Mouse (Mus musculus): ENCODE results near the gene Olfr896-ps1. TPM values are rescaled to one million over a fixed set of nuclear protein-coding genes. Genes with fewer than 3 reads are reported as not detected.

Olfr896-ps1 gene
- polyA plus RNA-seq (2014; fragmentation: Nextera tagmentation; extraction: Ambion mirVana), result not detected in 2 replicates

DNA sequence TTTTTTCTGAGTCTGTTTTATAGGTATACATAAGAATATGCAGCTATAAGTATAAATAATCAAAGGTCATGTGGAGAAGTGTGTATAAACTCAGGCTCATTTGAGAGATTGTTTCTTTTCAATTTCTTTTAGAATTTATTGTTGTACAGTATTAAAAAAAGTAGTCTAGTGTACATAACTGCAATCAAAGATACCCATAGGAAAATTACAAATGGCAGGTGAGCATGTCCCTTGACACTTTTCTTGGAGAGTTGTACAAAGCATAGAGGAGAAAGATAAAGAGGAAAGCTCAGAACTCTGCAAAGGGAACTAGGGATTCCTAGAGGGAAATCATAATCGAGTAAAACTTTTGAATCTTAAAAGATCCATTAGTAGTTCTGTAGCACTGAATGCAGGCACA lies at the start of gene Olfr896-ps1:
Gene Olfr896-ps1 (plus strand): TSS at position 301 of the 400 bp plus-strand sequence.
- no peaks in the 10 kb centered on the region for H3K27me3 ChIP-seq (ENCODE audit: insufficient read depth, low read length)
- H3K4me1 ChIP-seq (ENCODE audit: insufficient read depth), result no peaks in the 10 kb centered on the region
- 86% methylated on average over 1 of the region's 1 CpGs for WGBS
- H3K36me3 ChIP-seq (ENCODE audit: insufficient read depth), result no peaks in the 10 kb centered on the region
- no peak for TF ChIP-seq CTCF (IDR thresholded peaks at IDR 0.05; ENCODE audit: low read depth)
- H3K9ac ChIP-seq, result no peak within 1 kb of the TSS
- DNase-seq (no peak), ATAC-seq (ENCODE audit: insufficient read depth) (no peak)
- H3K4me3 ChIP-seq (ENCODE audit: low read depth, low read length), result no peak within 1 kb of the TSS
- H3K4me2 ChIP-seq, result no peak within 1 kb of the TSS
- H3K9me3 ChIP-seq (ENCODE audit: low read depth, low read length), result no peaks in the 10 kb centered on the region
- H3K27ac ChIP-seq (ENCODE audit: low read depth), result no peak within 1 kb of the TSS

DNA sequence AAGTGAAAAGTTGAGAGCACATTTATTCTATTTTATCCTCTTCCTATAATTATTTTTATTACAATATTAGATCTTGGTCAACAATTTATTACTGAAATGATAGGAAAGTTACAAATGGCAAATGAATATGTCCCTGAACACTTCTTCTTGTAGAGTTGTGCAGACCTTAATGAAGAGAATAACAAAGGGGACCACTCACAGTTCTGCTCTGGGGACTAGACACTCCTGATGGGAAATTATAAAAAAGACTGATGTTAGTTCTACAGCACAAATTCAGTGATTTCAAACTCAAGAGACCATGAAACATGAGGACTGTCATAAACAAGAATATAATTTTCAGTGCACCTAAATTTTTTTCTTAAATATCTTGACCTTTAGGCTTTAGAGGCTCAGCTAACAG lies 38.4 kb upstream of the Olfr896-ps1 start, which contains the start of gene Olfr143:
Gene Olfr143 (plus strand): TSS at position 301 of the 400 bp plus-strand sequence.
- no peak within 1 kb of the TSS for H3K4me2 ChIP-seq
- H3K36me3 ChIP-seq (ENCODE audit: insufficient read depth), result no peaks in the 10 kb centered on the region
- no peaks in the 10 kb centered on the region for H3K4me1 ChIP-seq (ENCODE audit: insufficient read depth)
- H3K9me3 ChIP-seq (ENCODE audit: low read depth, low read length), result no peaks in the 10 kb centered on the region
- H3K27me3 ChIP-seq (ENCODE audit: insufficient read depth, low read length), result no peaks in the 10 kb centered on the region
- TF ChIP-seq CTCF (IDR thresholded peaks at IDR 0.05; ENCODE audit: low read depth), result no peak
- DNase-seq, result no peak
- no peak within 1 kb of the TSS for H3K4me3 ChIP-seq (ENCODE audit: low read depth, low read length)
- H3K27ac ChIP-seq (ENCODE audit: low read depth), result no peak within 1 kb of the TSS
- ATAC-seq (ENCODE audit: insufficient read depth), result no peak
- no peak within 1 kb of the TSS for H3K9ac ChIP-seq

DNA sequence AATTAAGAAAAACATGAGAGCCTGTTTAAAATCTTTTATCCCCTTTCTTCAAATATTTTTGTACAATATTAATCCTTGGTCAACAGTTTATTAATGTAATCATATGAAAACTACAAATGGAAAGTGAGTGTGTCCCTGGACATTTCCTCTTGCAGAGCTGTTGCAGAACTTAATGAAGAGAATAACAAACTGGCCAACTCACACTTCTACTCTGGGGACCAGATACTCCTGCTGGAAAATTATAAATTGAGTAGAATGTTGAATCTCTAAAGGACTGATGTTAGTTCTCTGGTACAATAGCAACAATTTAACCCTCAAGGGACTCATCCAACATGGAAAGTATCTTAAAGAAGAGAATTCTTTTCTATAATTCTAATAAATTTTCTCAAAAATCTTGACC lies 23.4 kb upstream of the Olfr896-ps1 start, which contains the start of gene Olfr895:
Gene Olfr895 (plus strand): TSS at position 301 of the 400 bp plus-strand sequence.
- H3K9me3 ChIP-seq (ENCODE audit: low read depth, low read length), result no peaks in the 10 kb centered on the region
- H3K27me3 ChIP-seq (ENCODE audit: insufficient read depth, low read length), result no peaks in the 10 kb centered on the region
- no peak for DNase-seq
- TF ChIP-seq CTCF (IDR thresholded peaks at IDR 0.05; ENCODE audit: low read depth), result no peak
- no peak within 1 kb of the TSS for H3K27ac ChIP-seq (ENCODE audit: low read depth)
- no peaks in the 10 kb centered on the region for H3K36me3 ChIP-seq (ENCODE audit: insufficient read depth)
- ATAC-seq (ENCODE audit: insufficient read depth), result no peak
- H3K4me1 ChIP-seq (ENCODE audit: insufficient read depth), result no peaks in the 10 kb centered on the region
- no peak within 1 kb of the TSS for H3K4me2 ChIP-seq
- no peak within 1 kb of the TSS for H3K4me3 ChIP-seq (ENCODE audit: low read depth, low read length)
- H3K9ac ChIP-seq, result no peak within 1 kb of the TSS

DNA sequence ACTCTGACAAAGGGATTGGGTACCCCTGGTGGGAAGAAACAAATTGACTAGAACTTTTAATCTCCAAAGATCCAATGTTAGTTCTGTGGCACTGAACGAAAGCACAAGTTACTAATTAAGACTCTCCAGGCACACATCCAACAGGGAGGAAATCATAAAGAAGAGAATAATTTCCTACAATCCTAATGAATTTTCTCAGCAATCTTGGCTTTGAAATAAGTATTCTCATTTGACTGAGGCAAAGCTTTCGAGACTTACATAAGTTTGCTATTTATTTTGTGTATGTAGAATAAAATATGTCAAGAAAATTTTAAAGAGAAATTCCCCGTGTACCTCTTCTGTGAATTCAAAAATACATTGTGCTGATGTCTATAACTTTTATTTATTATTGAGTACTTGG lies 37.9 kb downstream of the Olfr896-ps1 start, which contains the start of gene Olfr25:
Gene Olfr25 (plus strand): TSS at position 301 of the 400 bp plus-strand sequence.
- no peaks in the 10 kb centered on the region for H3K9me3 ChIP-seq (ENCODE audit: low read depth, low read length)
- H3K4me2 ChIP-seq, result no peak within 1 kb of the TSS
- no peaks in the 10 kb centered on the region for H3K4me1 ChIP-seq (ENCODE audit: insufficient read depth)
- no peaks in the 10 kb centered on the region for H3K27me3 ChIP-seq (ENCODE audit: insufficient read depth, low read length)
- no peaks in the 10 kb centered on the region for H3K36me3 ChIP-seq (ENCODE audit: insufficient read depth)
- ATAC-seq (ENCODE audit: insufficient read depth), result no peak
- no peak within 1 kb of the TSS for H3K27ac ChIP-seq (ENCODE audit: low read depth)
- H3K9ac ChIP-seq, result no peak within 1 kb of the TSS
- 76% methylated on average over 3 of the region's 3 CpGs for WGBS
- TF ChIP-seq CTCF (IDR thresholded peaks at IDR 0.05; ENCODE audit: low read depth), result no peak
- no peak within 1 kb of the TSS for H3K4me3 ChIP-seq (ENCODE audit: low read depth, low read length)
- DNase-seq, result no peak

Other genes with a start within 250 kb of the Olfr896-ps1 start
- gene Olfr884, start 244.6 kb upstream of the Olfr896-ps1 start, polyA plus RNA-seq (2014; fragmentation: Nextera tagmentation; extraction: Ambion mirVana), result not detected in 2 replicates
- not detected in 2 replicates for gene Olfr885, start 229.8 kb upstream of the Olfr896-ps1 start, polyA plus RNA-seq (2014; fragmentation: Nextera tagmentation; extraction: Ambion mirVana)
- gene Olfr887, start 207.0 kb upstream of the Olfr896-ps1 start, polyA plus RNA-seq (2014; fragmentation: Nextera tagmentation; extraction: Ambion mirVana), result not detected in 2 replicates
- gene Olfr888, start 183.0 kb upstream of the Olfr896-ps1 start, polyA plus RNA-seq (2014; fragmentation: Nextera tagmentation; extraction: Ambion mirVana), result not detected in 2 replicates
- gene Olfr889, start 175.9 kb upstream of the Olfr896-ps1 start, polyA plus RNA-seq (2014; fragmentation: Nextera tagmentation; extraction: Ambion mirVana), result 0.04 and 0.05 TPM in 2 replicates
- gene Olfr890, start 148.6 kb upstream of the Olfr896-ps1 start, polyA plus RNA-seq (2014; fragmentation: Nextera tagmentation; extraction: Ambion mirVana), result not detected in 2 replicates
- gene Olfr891, start 110.3 kb upstream of the Olfr896-ps1 start, polyA plus RNA-seq (2014; fragmentation: Nextera tagmentation; extraction: Ambion mirVana), result not detected in 2 replicates
- not detected in 2 replicates for gene Olfr893, start 82.7 kb upstream of the Olfr896-ps1 start, polyA plus RNA-seq (2014; fragmentation: Nextera tagmentation; extraction: Ambion mirVana)
- gene Olfr894, start 73.1 kb upstream of the Olfr896-ps1 start, polyA plus RNA-seq (2014; fragmentation: Nextera tagmentation; extraction: Ambion mirVana), result not detected in 2 replicates
- not detected in 2 replicates for gene Olfr143, start 38.3 kb upstream of the Olfr896-ps1 start, polyA plus RNA-seq (2014; fragmentation: Nextera tagmentation; extraction: Ambion mirVana)
- not detected in 2 replicates for gene Olfr895, start 23.3 kb upstream of the Olfr896-ps1 start, polyA plus RNA-seq (2014; fragmentation: Nextera tagmentation; extraction: Ambion mirVana)
- not detected in 2 replicates for gene Olfr25, start 38.0 kb downstream of the Olfr896-ps1 start, polyA plus RNA-seq (2014; fragmentation: Nextera tagmentation; extraction: Ambion mirVana)
- gene Olfr898, start 57.3 kb downstream of the Olfr896-ps1 start, polyA plus RNA-seq (2014; fragmentation: Nextera tagmentation; extraction: Ambion mirVana), result not detected in 2 replicates
- gene Olfr250, start 75.8 kb downstream of the Olfr896-ps1 start, polyA plus RNA-seq (2014; fragmentation: Nextera tagmentation; extraction: Ambion mirVana), result not detected in 2 replicates
- not detected in 2 replicates for gene Olfr251, start 86.0 kb downstream of the Olfr896-ps1 start, polyA plus RNA-seq (2014; fragmentation: Nextera tagmentation; extraction: Ambion mirVana)
- not detected in 2 replicates for gene Olfr147, start 110.6 kb downstream of the Olfr896-ps1 start, polyA plus RNA-seq (2014; fragmentation: Nextera tagmentation; extraction: Ambion mirVana)
- gene Olfr901, start 138.3 kb downstream of the Olfr896-ps1 start, polyA plus RNA-seq (2014; fragmentation: Nextera tagmentation; extraction: Ambion mirVana), result not detected in 2 replicates
- not detected in 2 replicates for gene Olfr902, start 156.5 kb downstream of the Olfr896-ps1 start, polyA plus RNA-seq (2014; fragmentation: Nextera tagmentation; extraction: Ambion mirVana)
- not detected in 2 replicates for gene Olfr904, start 172.0 kb downstream of the Olfr896-ps1 start, polyA plus RNA-seq (2014; fragmentation: Nextera tagmentation; extraction: Ambion mirVana)
- gene Olfr905, start 180.0 kb downstream of the Olfr896-ps1 start, polyA plus RNA-seq (2014; fragmentation: Nextera tagmentation; extraction: Ambion mirVana), result not detected in 2 replicates
- gene Olfr906, start 196.0 kb downstream of the Olfr896-ps1 start, polyA plus RNA-seq (2014; fragmentation: Nextera tagmentation; extraction: Ambion mirVana), result not detected in 2 replicates
- not detected in 2 replicates for gene Olfr907, start 204.7 kb downstream of the Olfr896-ps1 start, polyA plus RNA-seq (2014; fragmentation: Nextera tagmentation; extraction: Ambion mirVana)
- not detected in 2 replicates for gene Olfr911-ps1, start 230.5 kb downstream of the Olfr896-ps1 start, polyA plus RNA-seq (2014; fragmentation: Nextera tagmentation; extraction: Ambion mirVana)
- not detected in 2 replicates for gene Olfr910, start 246.7 kb downstream of the Olfr896-ps1 start, polyA plus RNA-seq (2014; fragmentation: Nextera tagmentation; extraction: Ambion mirVana)

Data from lung, embryonic 14.5 days (tissue).